26 mouse cellular contexts compared by ENCODE assay signal in genomic region chr9:95763218-95763617, GRCm38 (mm10). TPM values are rescaled to one million over a fixed set of nuclear protein-coding genes. Genes with fewer than 3 reads are reported as not detected.
"Had no signal": no experiment of that assay in that cellular context is flagged by ENCODE, and none has a peak within 500 bp of the region (broad histone marks: within the 10 kb centered on the region; RNA-seq: fewer than 3 reads in every experiment).

No protein-coding gene starts in this region.

- H3K4me1 ChIP-seq: heart, embryonic 10.5 days; heart, embryonic 12.5 days; hindbrain, embryonic 10.5 days; hindbrain, embryonic 12.5 days; limb, embryonic 10.5 days; limb, embryonic 12.5 days had no signal

- DNase-seq: gastrocnemius, adult 2 months; gastrocnemius, postnatal 10 days; gastrocnemius, postnatal 25 days; heart, postnatal 10 days; heart, postnatal 4 days; kidney, adult 18-20 months; kidney, adult 8-10 months; kidney, postnatal 10 days; kidney, postnatal 25 days; kidney, postnatal 4 days; liver had no signal

- H3K9me3 ChIP-seq: heart, embryonic 10.5 days; heart, embryonic 12.5 days; hindbrain, embryonic 10.5 days; hindbrain, embryonic 12.5 days; limb, embryonic 10.5 days; limb, embryonic 12.5 days had no signal

- H3K4me2 ChIP-seq: heart, embryonic 12.5 days; hindbrain, embryonic 12.5 days; hindbrain, embryonic 14.5 days; limb, embryonic 12.5 days; liver, embryonic 11.5 days had no signal

- H3K27me3 ChIP-seq: heart, embryonic 12.5 days; hindbrain, embryonic 12.5 days; limb, embryonic 12.5 days had no signal

- H3K36me3 ChIP-seq: heart, embryonic 10.5 days; heart, embryonic 12.5 days; hindbrain, embryonic 10.5 days; hindbrain, embryonic 12.5 days; limb, embryonic 10.5 days; limb, embryonic 12.5 days had no signal

- H3K9ac ChIP-seq: heart, embryonic 12.5 days; hindbrain, embryonic 12.5 days; hindbrain, embryonic 14.5 days; limb, embryonic 12.5 days; liver, embryonic 14.5 days had no signal

- H3K27ac ChIP-seq: gastrocnemius, adult 2 months; heart, embryonic 10.5 days; hindbrain, embryonic 10.5 days; hindbrain, embryonic 12.5 days; hindbrain, embryonic 14.5 days; layer of hippocampus, adult 2 months; left cerebral cortex, adult 2 months; limb, embryonic 10.5 days; limb, embryonic 12.5 days; liver, embryonic 14.5 days had no signal

- ATAC-seq: hindbrain, embryonic 16.5 days; inflammation-experienced regulatory T-cells, adult 6 months; intestine, postnatal 0 days had no signal

- H3K4me3 ChIP-seq: gastrocnemius, adult 2 months; heart, embryonic 10.5 days; heart, embryonic 12.5 days; hindbrain, embryonic 10.5 days; hindbrain, embryonic 12.5 days; layer of hippocampus, adult 2 months; left cerebral cortex, adult 2 months; limb, embryonic 10.5 days; limb, embryonic 12.5 days had no signal

RNA-seq across cellular contexts. Expression of gene Trpc1, which starts 13.0 kb away (rescaled TPM):
- total RNA-seq: granulocyte monocyte progenitor cell, adult 5-6 weeks had no signal
